Mouse (Mus musculus) bone marrow, adult 2 months (tissue): ENCODE data around the gene Aym1. TPM values are rescaled to one million over a fixed set of nuclear protein-coding genes. Genes with fewer than 3 reads are reported as not detected.

Experiments used
- H3K27ac ChIP-seq: fragments of 200-500 bp; 2 replicates; pipeline ENCODE4 v1.5.1; 2012; ENCODE audit warnings: low read depth, mild to moderate bottlenecking, control low read depth, inconsistent platforms, low read length; ENCODE audit not compliant: control insufficient read depth, poor library complexity, insufficient read depth
- H3K4me1 ChIP-seq: fragments of 200-500 bp; 2 replicates; pipeline ENCODE4 v1.6.1; 2011; ENCODE audit warnings: low read length; ENCODE audit not compliant: control insufficient read depth, insufficient read depth
- H3K4me3 ChIP-seq: fragments of 200-500 bp; replicated peaks from 2 replicates; pipeline ENCODE3; 2011; ENCODE audit warnings: mild to moderate bottlenecking, low read depth, low read length, control low read depth; ENCODE audit not compliant: control insufficient read depth
- CTCF ChIP-seq: fragments of 200-500 bp; IDR thresholded peaks from 2 replicates; pipeline ENCODE4 v1.5.1; 2011; ENCODE audit warnings: low read length, control low read depth; ENCODE audit not compliant: control insufficient read depth, insufficient read depth
- POLR2A ChIP-seq: fragments of 200-500 bp; IDR thresholded peaks from 2 replicates; pipeline ENCODE4 v1.6.1; 2011; ENCODE audit warnings: low read depth, mild to moderate bottlenecking, control low read depth, low read length, borderline replicate concordance; ENCODE audit not compliant: control insufficient read depth
- WGBS: fragments of 180-500 bp; shearing (Covaris S2); methylation state at CpG from one replicate; pipeline ENCODE4 v1.1.7; 2018; 5-methylcytosine and 5-hydroxymethylcytosine counted together
- polyA plus RNA-seq: library from polyadenylated mRNA; stranded (reverse); fragments of >200 nt; gene quantifications from 2 replicates; pipeline ENCODE4 v1.2.4, GENCODE M21; 2011; ENCODE audit warnings: low replicate concordance; ENCODE audit not compliant: missing spikeins, insufficient read depth, insufficient read length

Aym1 gene
- polyA plus RNA-seq, 1 experiment: not detected

DNA sequence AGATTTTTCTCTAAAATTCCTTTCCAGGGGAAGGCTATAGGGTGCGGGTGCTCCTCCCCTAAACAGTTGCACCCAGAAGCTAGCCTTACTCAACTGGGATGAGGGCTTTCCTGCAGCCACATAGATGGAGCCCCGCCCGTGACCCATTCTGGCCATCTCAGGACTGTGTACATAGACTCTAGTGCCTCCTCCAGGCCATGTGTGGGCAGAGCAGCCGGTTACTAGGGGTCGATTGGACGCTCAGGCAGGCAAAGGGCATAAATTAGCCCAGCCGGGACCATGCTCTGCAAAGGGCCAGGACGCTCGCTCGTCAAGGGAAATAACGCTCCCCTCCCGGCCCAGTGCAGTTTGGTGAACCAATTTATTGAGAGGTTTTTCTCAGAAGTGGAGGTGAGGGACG, 8.5 kb upstream of the Aym1 start:
- no peaks in the 10 kb centered on the region for H3K4me1 ChIP-seq
- H3K27ac ChIP-seq: no peak overlapping the region
- 19% methylated on average over 13 of the region's 13 CpGs for WGBS
- TF ChIP-seq CTCF: no peak
- TF ChIP-seq POLR2A: no peak
- H3K4me3 ChIP-seq: no peak overlapping the region

DNA sequence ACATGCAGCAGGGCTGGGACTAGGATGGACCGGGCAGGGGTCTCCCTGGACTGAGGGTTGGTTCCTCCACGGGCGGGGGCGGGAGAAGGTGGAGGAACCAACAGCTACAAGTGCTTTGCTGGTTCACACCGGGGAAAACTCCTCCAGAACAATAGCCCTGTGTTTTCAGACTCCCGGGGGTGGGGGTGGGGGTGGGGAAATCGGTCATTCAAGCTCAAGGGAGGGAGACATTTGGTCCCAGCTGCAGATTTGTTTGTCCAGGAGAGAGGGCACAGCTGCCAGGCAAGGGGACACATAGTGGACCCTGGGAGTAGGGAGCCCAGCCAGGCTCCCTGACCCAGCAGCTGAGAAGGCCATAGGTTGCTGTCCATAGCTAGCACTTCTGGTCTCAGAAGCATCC, 7.9 kb upstream of the Aym1 start:
- H3K4me1 ChIP-seq: no peaks in the 10 kb centered on the region
- 14% methylated on average over 7 of the region's 7 CpGs for WGBS
- H3K27ac ChIP-seq: no peak overlapping the region
- TF ChIP-seq CTCF (no peak), POLR2A (no peak)
- H3K4me3 ChIP-seq: no peak overlapping the region

DNA sequence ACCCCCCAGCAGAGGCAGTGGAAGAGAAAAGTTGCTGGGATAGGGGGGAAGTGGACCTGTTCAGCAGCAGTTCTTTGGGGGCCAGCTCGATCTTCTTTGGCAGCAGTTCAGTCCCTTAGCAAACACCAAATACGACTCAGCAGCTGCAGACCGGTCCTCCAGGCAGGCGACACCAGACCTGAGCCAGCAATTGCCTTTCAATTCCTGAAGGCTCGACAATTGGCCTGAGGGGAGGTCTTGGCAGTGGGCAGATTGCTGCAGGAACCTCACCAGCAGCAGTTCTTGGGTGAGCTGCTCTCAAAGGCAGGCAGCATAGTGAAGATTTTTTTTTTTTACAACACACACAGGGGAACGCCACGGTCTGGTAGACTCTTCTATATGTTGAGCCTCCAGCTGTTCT, 7.3 kb upstream of the Aym1 start:
- TF ChIP-seq CTCF (no peak), POLR2A (no peak)
- Histone ChIP-seq H3K4me3 (no peak overlapping the region), H3K27ac (no peak overlapping the region), H3K4me1 (no peaks in the 10 kb centered on the region)
- 36% methylated on average over 7 of the region's 7 CpGs for WGBS

- Histone ChIP-seq H3K27ac (no peak overlapping the region), H3K4me1 (no peaks in the 10 kb centered on the region), H3K4me3 (no peak overlapping the region)
- 79% methylated on average over 3 of the region's 3 CpGs for whole genome bisulfite sequencing
- no peak for TF ChIP-seq POLR2A
- no peak for TF ChIP-seq CTCF
Measured at GRCm38 (mm10) chr5:113351768-113352167, 5.3 kb upstream of the Aym1 start.

DNA sequence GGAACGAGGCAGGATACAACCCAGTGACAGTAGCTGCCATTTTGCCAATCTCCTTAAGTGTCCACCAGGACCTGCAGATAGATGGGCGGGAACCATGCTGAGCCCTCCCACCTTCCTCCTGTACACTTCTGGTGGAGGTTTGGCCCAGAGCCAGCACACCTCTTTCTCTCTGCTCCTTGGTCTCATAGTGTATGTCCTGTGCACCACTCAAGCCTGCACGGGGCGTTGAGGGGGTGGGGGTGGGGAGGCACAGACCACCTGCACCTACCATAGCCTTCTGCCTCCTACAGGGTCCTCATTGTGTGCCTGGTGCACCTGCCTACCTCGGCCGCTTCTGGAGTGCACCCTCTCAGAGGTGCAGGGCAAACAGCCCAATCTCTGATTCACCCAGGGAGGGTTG, 4.5 kb upstream of the Aym1 start:
- H3K4me3 ChIP-seq: no peak overlapping the region
- WGBS: 51% methylated on average over 6 of the region's 6 CpGs
- no peak overlapping the region for H3K27ac ChIP-seq
- no peak for TF ChIP-seq CTCF
- TF ChIP-seq POLR2A: no peak
- no peaks in the 10 kb centered on the region for H3K4me1 ChIP-seq

GRCm38 (mm10) chr5:113354311-113354710, 2.8 kb upstream of the Aym1 start:
- TF ChIP-seq CTCF (no peak), POLR2A (no peak)
- Histone ChIP-seq H3K4me3 (no peak overlapping the region), H3K27ac (no peak overlapping the region), H3K4me1 (no peaks in the 10 kb centered on the region)
- 41% methylated on average over 16 of the region's 16 CpGs for WGBS

GRCm38 (mm10) chr5:113357656-113358055, 562 bp downstream of the Aym1 start:
- Histone ChIP-seq H3K4me3 (no peak overlapping the region), H3K27ac (no peak overlapping the region), H3K4me1 (no peaks in the 10 kb centered on the region)
- WGBS: 65% methylated on average over 3 of the region's 3 CpGs
- TF ChIP-seq POLR2A (no peak), CTCF (no peak)

GRCm38 (mm10) chr5:113358833-113359232, 1.7 kb downstream of the Aym1 start:
- Histone ChIP-seq H3K4me1 (no peaks in the 10 kb centered on the region), H3K27ac (no peak overlapping the region), H3K4me3 (no peak overlapping the region)
- WGBS: 25% methylated on average over 11 of the region's 11 CpGs
- no peak for TF ChIP-seq POLR2A
- no peak for TF ChIP-seq CTCF

DNA sequence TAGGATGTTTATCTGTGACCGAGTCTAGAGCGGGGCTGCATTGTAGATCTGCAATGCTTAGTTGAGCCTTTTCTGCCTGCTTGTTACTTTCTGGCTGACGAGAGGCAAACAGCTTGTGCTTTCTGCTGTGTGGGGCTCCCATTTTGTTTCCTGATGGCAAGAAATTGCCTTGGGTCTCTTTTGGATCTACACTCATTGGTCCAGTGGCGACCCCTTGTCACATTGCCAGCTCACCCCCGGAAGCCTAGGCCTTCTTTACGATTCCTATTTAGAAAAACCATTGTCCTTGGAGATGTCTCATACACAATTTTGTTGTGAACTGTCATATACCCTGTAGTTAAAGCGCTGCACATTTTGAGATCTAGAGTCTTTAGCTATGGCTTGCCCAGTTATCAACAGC, 4.2 kb downstream of the Aym1 start:
- 82% methylated on average over 7 of the region's 7 CpGs for WGBS
- TF ChIP-seq POLR2A (no peak), CTCF (no peak)
- H3K27ac ChIP-seq: no peak overlapping the region

More for the DNA sequence above, 4.2 kb downstream of the Aym1 start:
- Histone ChIP-seq H3K4me1 (no peaks in the 10 kb centered on the region), H3K4me3 (no peak overlapping the region)
